Mouse (Mus musculus): ENCODE results near the gene Cnnm1.

GRCm38 (mm10) chr19:43524187-43525103 lies 84.2 kb downstream of the Cnnm1 start, which contains the start of gene Got1:
- TF ChIP-seq KAT2A (conservative IDR thresholded peaks at IDR 0.05; ENCODE audit: low read depth, low read length) (peak; percentile 79), CTCF (IDR thresholded peaks at IDR 0.05 in 2 of 3, conservative IDR thresholded peaks at IDR 0.05 in 1 of 3; ENCODE audit: control insufficient read depth in 1 of 3, insufficient read depth in 1 of 3, low read depth in 2 of 3, low read length in 3 of 3, poor library complexity in 1 of 3, severe bottlenecking in 1 of 3) (no peak), TBP (IDR thresholded peaks at IDR 0.05; ENCODE audit: low read depth, low read length) (peak; percentile 91), ZC3H11A (IDR thresholded peaks at IDR 0.05; ENCODE audit: low read depth, low read length) (no peak), GATA1 (IDR thresholded peaks at IDR 0.05; ENCODE audit: low read depth, low read length) (peak; percentile 100), MAX (IDR thresholded peaks at IDR 0.05; ENCODE audit: low read length) (peak; percentile 74; the same call in 1 of the 2 replicates), CHD1 (IDR thresholded peaks at IDR 0.05; ENCODE audit: low read depth, low read length) (no peak), POLR2A (IDR thresholded peaks at IDR 0.05; ENCODE audit: control insufficient read depth in 1 of 2, insufficient read depth in 1 of 2, low read depth in 1 of 2, low read length in 2 of 2, poor library complexity in 1 of 2) (peak; percentile 75 to 92), USF1 (IDR thresholded peaks at IDR 0.05; ENCODE audit: low read depth, low read length) (no peak), EP300 (IDR thresholded peaks at IDR 0.05; ENCODE audit: low read depth in 1 of 2, low read length in 2 of 2) (peak in 1 of 2 experiments; percentile 44; a peak in 2 of 4 replicates), RCOR1 (IDR thresholded peaks at IDR 0.05; ENCODE audit: low read depth, low read length) (no peak), MAFK (IDR thresholded peaks at IDR 0.05; ENCODE audit: borderline replicate concordance, low read depth, low read length) (no peak)
